Mouse (Mus musculus): ENCODE data around the gene Rtn2.

Rtn2 gene

GRCm38 (mm10) chr7:19301461-19302263 lies 19.2 kb downstream of the Rtn2 start:
- DNase-seq (ENCODE audit: low spot score in 2 of 2) = no peak

GRCm38 (mm10) chr7:19302264-19303045 lies 20.0 kb downstream of the Rtn2 start:
- DNase-seq (ENCODE audit: low spot score in 2 of 2) = no peak

- DNase-seq (ENCODE audit: low spot score in 2 of 2) = no peak
These were observed 20.6 kb downstream of the Rtn2 start for GRCm38 (mm10) chr7:19303046-19303305.

GRCm38 (mm10) chr7:19303770-19304169 lies 21.3 kb downstream of the Rtn2 start:
- DNase-seq (ENCODE audit: low spot score in 2 of 2) = peak in 1 of 2 experiments; percentile 74

- DNase-seq (ENCODE audit: low spot score in 2 of 2) = no peak
These were observed 22.3 kb downstream of the Rtn2 start for GRCm38 (mm10) chr7:19304501-19305412.

GRCm38 (mm10) chr7:19305413-19305735 lies 22.9 kb downstream of the Rtn2 start:
- DNase-seq (ENCODE audit: low spot score in 2 of 2) = no peak

- no peak for DNase-seq (ENCODE audit: low spot score in 2 of 2)
These were observed 23.7 kb downstream of the Rtn2 start for GRCm38 (mm10) chr7:19305796-19306765.

- no peak for DNase-seq (ENCODE audit: low spot score in 2 of 2)
These were observed 24.7 kb downstream of the Rtn2 start for GRCm38 (mm10) chr7:19306819-19307738.

- peak; percentile 72 to 82 for DNase-seq (ENCODE audit: low spot score in 2 of 2)
These were observed 25.5 kb downstream of the Rtn2 start for GRCm38 (mm10) chr7:19307739-19308453.

- peak; percentile 91 to 96 for DNase-seq (ENCODE audit: low spot score in 2 of 2)
These were observed 26.2 kb downstream of the Rtn2 start for GRCm38 (mm10) chr7:19308454-19309277.

GRCm38 (mm10) chr7:19309278-19309883 lies 27.0 kb downstream of the Rtn2 start:
- DNase-seq (ENCODE audit: low spot score in 2 of 2) = no peak

- DNase-seq (ENCODE audit: low spot score in 2 of 2) = peak; percentile 88 to 96
These were observed 27.6 kb downstream of the Rtn2 start, which contains the start of gene Fosb for GRCm38 (mm10) chr7:19309884-19310641. TSS of gene Fosb (minus strand) at chr7:19310051.

- no peak for DNase-seq (ENCODE audit: low spot score in 2 of 2)
These were observed 29.6 kb downstream of the Rtn2 start for GRCm38 (mm10) chr7:19311991-19312390.

GRCm38 (mm10) chr7:19314033-19314432 lies 31.6 kb downstream of the Rtn2 start:
- no peak for DNase-seq (ENCODE audit: low spot score in 2 of 2)

- DNase-seq (ENCODE audit: low spot score in 2 of 2) = no peak
These were observed 34.2 kb downstream of the Rtn2 start for GRCm38 (mm10) chr7:19316451-19317161.

- no peak for DNase-seq (ENCODE audit: low spot score in 2 of 2)
These were observed 35.8 kb downstream of the Rtn2 start for GRCm38 (mm10) chr7:19318201-19318600.

GRCm38 (mm10) chr7:19318676-19319075 lies 36.3 kb downstream of the Rtn2 start:
- no peak for DNase-seq (ENCODE audit: low spot score in 2 of 2)
